Mouse (Mus musculus): ENCODE results near the gene Zfp174. TPM values are rescaled to one million over a fixed set of nuclear protein-coding genes. Genes with fewer than 3 reads are reported as not detected.
"Not testable (repeated sequence)": the region's sequence is repeated elsewhere in the genome, so short reads cannot be mapped to it uniquely, and the experiment has no call there.

Zfp174 gene
- 0.57 and 0.70 TPM in 2 replicates for polyA plus RNA-seq (2015; fragmentation: Nextera tagmentation; extraction: Ambion mirVana)

GRCm38 (mm10) chr16:3846711-3847518 is at the start of gene Zfp174:
Gene Zfp174, plus strand, starts transcription at chr16:3847268.
- H3K4me1 ChIP-seq (ENCODE audit: insufficient read depth), result peaks cover 13% of the 10 kb centered on the region
- no peaks in the 10 kb centered on the region for H3K27me3 ChIP-seq (ENCODE audit: insufficient read depth, low read length)
- DNase-seq (peak; percentile 93), ATAC-seq (peak; percentile 98)
- peak within 1 kb of the TSS; percentile 81 for H3K27ac ChIP-seq (ENCODE audit: low read depth)
- WGBS (ENCODE audit: insufficient replicate concordance), result 2% methylated on average over 38 of the region's 38 CpGs
- TF ChIP-seq EP300 (IDR thresholded peaks at IDR 0.05; ENCODE audit: low read depth) (no peak), CTCF (IDR thresholded peaks at IDR 0.05; ENCODE audit: low read depth) (no peak)
- H3K36me3 ChIP-seq (replicated peaks; ENCODE audit: insufficient read depth, low read length), result no peaks in the 10 kb centered on the region
- H3K4me2 ChIP-seq (ENCODE audit: low read depth, low read length), result peak within 1 kb of the TSS; percentile 85
- peak within 1 kb of the TSS; percentile 74 for H3K9ac ChIP-seq (replicated peaks)
- peak within 1 kb of the TSS; percentile 58 for H3K4me3 ChIP-seq (ENCODE audit: low read depth, low read length)
- H3K9me3 ChIP-seq (ENCODE audit: low read length), result no peaks in the 10 kb centered on the region

- H3K9ac ChIP-seq (replicated peaks), result no peak overlapping the region
- H3K27ac ChIP-seq (ENCODE audit: low read depth), result no peak overlapping the region
- no peak for TF ChIP-seq CTCF (IDR thresholded peaks at IDR 0.05; ENCODE audit: low read depth)
- no peak for TF ChIP-seq EP300 (IDR thresholded peaks at IDR 0.05; ENCODE audit: low read depth)
- H3K4me2 ChIP-seq (ENCODE audit: low read depth, low read length), result no peak overlapping the region
- H3K4me1 ChIP-seq (ENCODE audit: insufficient read depth), result no peaks in the 10 kb centered on the region
- H3K27me3 ChIP-seq (ENCODE audit: insufficient read depth, low read length), result no peaks in the 10 kb centered on the region
- WGBS (ENCODE audit: insufficient replicate concordance), result 68% methylated on average over 3 of the region's 3 CpGs
- H3K4me3 ChIP-seq (ENCODE audit: low read depth, low read length), result no peak overlapping the region
- no peak for DNase-seq
- ATAC-seq, result no peak
- H3K36me3 ChIP-seq (replicated peaks; ENCODE audit: insufficient read depth, low read length), result no peaks in the 10 kb centered on the region
- no peaks in the 10 kb centered on the region for H3K9me3 ChIP-seq (ENCODE audit: low read length)
Measured at GRCm38 (mm10) chr16:3808176-3808575, 38.9 kb upstream of the Zfp174 start.

GRCm38 (mm10) chr16:3814667-3815066 is 32.4 kb upstream of the Zfp174 start:
- DNase-seq; H3K9ac ChIP-seq (replicated peaks); H3K36me3 ChIP-seq (replicated peaks; ENCODE audit: insufficient read depth, low read length); H3K4me3 ChIP-seq (ENCODE audit: low read depth, low read length); H3K4me1 ChIP-seq (ENCODE audit: insufficient read depth); H3K9me3 ChIP-seq (ENCODE audit: low read length); H3K27ac ChIP-seq (ENCODE audit: low read depth); H3K4me2 ChIP-seq (ENCODE audit: low read depth, low read length); H3K27me3 ChIP-seq (ENCODE audit: insufficient read depth, low read length); ATAC-seq: not testable (repeated sequence)
- WGBS (ENCODE audit: insufficient replicate concordance), result 60% methylated on average over 6 of the region's 6 CpGs

GRCm38 (mm10) chr16:3820202-3820601 is 26.9 kb upstream of the Zfp174 start:
- DNase-seq (no peak), ATAC-seq (no peak)
- TF ChIP-seq CTCF (IDR thresholded peaks at IDR 0.05; ENCODE audit: low read depth) (no peak), EP300 (IDR thresholded peaks at IDR 0.05; ENCODE audit: low read depth) (no peak)
- Histone ChIP-seq H3K4me2 (ENCODE audit: low read depth, low read length) (no peak overlapping the region), H3K36me3 (replicated peaks; ENCODE audit: insufficient read depth, low read length) (no peaks in the 10 kb centered on the region), H3K9ac (replicated peaks) (no peak overlapping the region), H3K4me3 (ENCODE audit: low read depth, low read length) (no peak overlapping the region), H3K27me3 (ENCODE audit: insufficient read depth, low read length) (no peaks in the 10 kb centered on the region), H3K27ac (ENCODE audit: low read depth) (no peak overlapping the region), H3K4me1 (ENCODE audit: insufficient read depth) (no peaks in the 10 kb centered on the region), H3K9me3 (ENCODE audit: low read length) (no peaks in the 10 kb centered on the region)
- WGBS (ENCODE audit: insufficient replicate concordance), result 83% methylated on average over 2 of the region's 2 CpGs

- no peaks in the 10 kb centered on the region for H3K36me3 ChIP-seq (replicated peaks; ENCODE audit: insufficient read depth, low read length)
- no peak overlapping the region for H3K27ac ChIP-seq (ENCODE audit: low read depth)
- peak; percentile 59; the same call in 1 of the 2 replicates for ATAC-seq
- H3K27me3 ChIP-seq (ENCODE audit: insufficient read depth, low read length), result no peaks in the 10 kb centered on the region
- H3K4me2 ChIP-seq (ENCODE audit: low read depth, low read length), result no peak overlapping the region
- H3K4me1 ChIP-seq (ENCODE audit: insufficient read depth), result no peaks in the 10 kb centered on the region
- DNase-seq, result no peak
- H3K9ac ChIP-seq (replicated peaks), result no peak overlapping the region
- 48% methylated on average over 3 of the region's 3 CpGs for WGBS (ENCODE audit: insufficient replicate concordance)
- no peaks in the 10 kb centered on the region for H3K9me3 ChIP-seq (ENCODE audit: low read length)
- no peak for TF ChIP-seq EP300 (IDR thresholded peaks at IDR 0.05; ENCODE audit: low read depth)
- TF ChIP-seq CTCF (IDR thresholded peaks at IDR 0.05; ENCODE audit: low read depth), result no peak
- H3K4me3 ChIP-seq (ENCODE audit: low read depth, low read length), result no peak overlapping the region
Measured at GRCm38 (mm10) chr16:3828021-3828420, 19.0 kb upstream of the Zfp174 start.

GRCm38 (mm10) chr16:3829727-3830126 is 17.3 kb upstream of the Zfp174 start:
- DNase-seq, result no peak
- Histone ChIP-seq H3K27ac (ENCODE audit: low read depth) (no peak overlapping the region), H3K4me1 (ENCODE audit: insufficient read depth) (no peaks in the 10 kb centered on the region), H3K9me3 (ENCODE audit: low read length) (no peaks in the 10 kb centered on the region), H3K4me2 (ENCODE audit: low read depth, low read length) (no peak overlapping the region), H3K36me3 (replicated peaks; ENCODE audit: insufficient read depth, low read length) (no peaks in the 10 kb centered on the region), H3K9ac (replicated peaks) (no peak overlapping the region), H3K4me3 (ENCODE audit: low read depth, low read length) (no peak overlapping the region), H3K27me3 (ENCODE audit: insufficient read depth, low read length) (no peaks in the 10 kb centered on the region)
- no peak for ATAC-seq
- TF ChIP-seq EP300 (IDR thresholded peaks at IDR 0.05; ENCODE audit: low read depth), result no peak
- no peak for TF ChIP-seq CTCF (IDR thresholded peaks at IDR 0.05; ENCODE audit: low read depth)
- 67% methylated on average over 2 of the region's 2 CpGs for WGBS (ENCODE audit: insufficient replicate concordance)
